Mouse (Mus musculus): ENCODE measurements around the gene Aldh8a1. TPM values are rescaled to one million over a fixed set of nuclear protein-coding genes. Genes with fewer than 3 reads are reported as not detected.

The Aldh8a1 gene
- polyA plus RNA-seq (2012; rRNA removed): 0.24 and 0.40 TPM in 2 replicates

DNA sequence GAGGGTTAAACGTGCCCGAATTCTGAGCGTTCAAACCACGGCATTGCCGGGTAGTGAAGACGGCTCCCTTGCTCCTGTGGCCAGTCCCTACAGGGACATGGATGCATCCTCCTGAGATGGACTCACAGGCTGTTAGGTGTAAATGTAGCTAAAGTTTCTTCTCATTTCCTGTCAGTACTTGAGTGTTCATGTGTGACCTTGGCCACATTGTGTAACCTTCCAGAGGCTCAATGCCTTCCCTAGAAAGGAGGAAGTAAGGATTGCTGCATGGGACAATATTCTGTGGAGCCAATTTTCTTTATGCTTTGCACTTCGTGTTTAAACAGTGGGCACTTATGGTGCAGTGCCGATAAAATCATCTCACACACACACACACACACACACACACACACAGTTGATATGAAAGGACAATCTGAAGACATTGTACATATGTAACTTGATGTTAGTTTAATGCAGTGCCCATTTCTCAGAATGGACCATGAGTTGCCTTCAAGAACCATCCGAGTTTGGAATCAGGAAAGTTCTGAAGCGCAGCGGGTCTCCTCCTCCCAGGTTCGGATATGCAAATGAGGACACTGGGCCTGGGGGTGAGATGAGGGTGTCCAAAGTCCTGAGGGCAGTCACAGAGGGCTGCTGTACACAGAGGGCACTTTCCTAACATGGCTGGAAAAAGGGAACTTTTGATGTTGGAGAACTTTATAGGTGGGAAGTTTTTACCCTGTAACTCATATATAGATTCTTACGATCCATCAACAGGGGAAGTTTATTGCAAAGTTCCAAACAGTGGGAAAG, at the start of gene Aldh8a1:
TSS of gene Aldh8a1 (plus strand) at position 610 of the 792 bp plus-strand sequence.

Other genes with a start within 250 kb of the Aldh8a1 start
- 8.0 and 8.4 TPM in 2 replicates for gene Myb, start 216.3 kb upstream of the Aldh8a1 start, polyA plus RNA-seq (2012; rRNA removed)
- gene Hbs1l, start 81.3 kb upstream of the Aldh8a1 start, polyA plus RNA-seq (2012; rRNA removed): 70.5 and 106 TPM in 2 replicates
- gene 1700020N01Rik, start 215.9 kb downstream of the Aldh8a1 start, polyA plus RNA-seq (2012; rRNA removed): not detected in 2 replicates

Measured in central nervous system, embryonic 11.5 days (tissue).